Mouse (Mus musculus): ENCODE measurements around the gene Zkscan5.
"Not testable (repeated sequence)": the region's sequence is repeated elsewhere in the genome, so short reads cannot be mapped to it uniquely, and the experiment has no call there.

The Zkscan5 gene

GRCm38 (mm10) chr5:145213505-145213904 lies 9.1 kb downstream of the Zkscan5 start:
- DNase-seq (ENCODE audit: low read depth, low spot score), result no peak

- no peak for DNase-seq (ENCODE audit: low read depth, low spot score)
These were observed 10.3 kb downstream of the Zkscan5 start for GRCm38 (mm10) chr5:145214679-145215078.

- no peak for DNase-seq (ENCODE audit: low read depth, low spot score)
These were observed 13.4 kb downstream of the Zkscan5 start for GRCm38 (mm10) chr5:145217746-145218145.

- no peak for DNase-seq (ENCODE audit: low read depth, low spot score)
These were observed 13.8 kb downstream of the Zkscan5 start for GRCm38 (mm10) chr5:145218206-145218605.

GRCm38 (mm10) chr5:145218671-145219070 lies 14.3 kb downstream of the Zkscan5 start:
- no peak for DNase-seq (ENCODE audit: low read depth, low spot score)

- no peak for DNase-seq (ENCODE audit: low read depth, low spot score)
These were observed 15.6 kb downstream of the Zkscan5 start for GRCm38 (mm10) chr5:145219981-145220380.

- no peak for DNase-seq (ENCODE audit: low read depth, low spot score)
These were observed 18.5 kb downstream of the Zkscan5 start for GRCm38 (mm10) chr5:145222840-145223239.

GRCm38 (mm10) chr5:145223395-145223794 lies 19.0 kb downstream of the Zkscan5 start:
- DNase-seq (ENCODE audit: low read depth, low spot score), result no peak

GRCm38 (mm10) chr5:145226453-145226852 lies 22.1 kb downstream of the Zkscan5 start:
- no peak for DNase-seq (ENCODE audit: low read depth, low spot score)

- DNase-seq (ENCODE audit: low read depth, low spot score), result not testable (repeated sequence)
These were observed 24.9 kb downstream of the Zkscan5 start for GRCm38 (mm10) chr5:145229283-145229682.

- DNase-seq (ENCODE audit: low read depth, low spot score), result no peak
These were observed 26.3 kb downstream of the Zkscan5 start for GRCm38 (mm10) chr5:145230641-145231040.

- peak; percentile 96 for DNase-seq (ENCODE audit: low read depth, low spot score)
These were observed 27.1 kb downstream of the Zkscan5 start, which contains the start of gene Zfp655 for GRCm38 (mm10) chr5:145231367-145231871. Gene Zfp655, plus strand, starts transcription at chr5:145231715.

GRCm38 (mm10) chr5:145231893-145232411 lies 27.6 kb downstream of the Zkscan5 start:
- DNase-seq (ENCODE audit: low read depth, low spot score), result no peak

GRCm38 (mm10) chr5:145234636-145235035 lies 30.3 kb downstream of the Zkscan5 start:
- peak; percentile 11 for DNase-seq (ENCODE audit: low read depth, low spot score)

GRCm38 (mm10) chr5:145249520-145249919 lies 45.2 kb downstream of the Zkscan5 start:
- no peak for DNase-seq (ENCODE audit: low read depth, low spot score)

Data from forelimb bud, embryonic 11.5 days (tissue).